Mouse (Mus musculus): ENCODE measurements around the gene Akap10. TPM values are rescaled to one million over a fixed set of nuclear protein-coding genes. Genes with fewer than 3 reads are reported as not detected.

Gene Akap10
- polyA plus RNA-seq, 1 experiment: 1.1 TPM

GRCm38 (mm10) chr11:61882183-61882582, 47.9 kb downstream of the Akap10 start:
- peaks cover 86% of the 10 kb centered on the region for H3K36me3 ChIP-seq (ENCODE audit: control insufficient read depth)

DNA sequence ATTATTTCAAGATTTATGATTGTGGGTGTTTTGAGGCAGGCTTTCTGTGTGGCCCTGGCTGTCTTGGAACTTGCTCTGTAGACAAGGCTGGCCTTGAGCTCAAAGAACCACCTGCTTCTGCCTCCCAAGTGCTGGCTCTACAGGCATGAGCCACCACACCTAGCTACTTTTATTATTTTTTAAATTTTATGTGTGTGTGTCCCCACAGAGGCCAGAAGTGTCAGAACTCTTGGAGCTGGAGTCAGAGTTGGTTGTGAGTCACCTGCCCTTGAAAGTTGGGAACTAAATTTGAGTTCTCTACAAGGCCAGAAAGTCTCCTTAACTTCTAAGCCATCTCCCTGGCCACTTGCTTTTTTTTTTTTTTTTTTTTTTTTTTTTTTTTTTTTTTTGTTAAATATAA, 50.1 kb downstream of the Akap10 start:
- no peak for TF ChIP-seq TAL1 (IDR thresholded peaks at IDR 0.05; ENCODE audit: low read length)
- no peak overlapping the region for H3K4me3 ChIP-seq (replicated peaks)
- H3K36me3 ChIP-seq (ENCODE audit: control insufficient read depth): peaks cover 84% of the 10 kb centered on the region
- H3K9me3 ChIP-seq (ENCODE audit: control insufficient read depth, low read length): no peaks in the 10 kb centered on the region
- no peaks in the 10 kb centered on the region for H3K27me3 ChIP-seq (ENCODE audit: control insufficient read depth)
- H3K4me1 ChIP-seq (ENCODE audit: control insufficient read depth): no peaks in the 10 kb centered on the region

More at GRCm38 (mm10) chr11:61882183-61882582, 47.9 kb downstream of the Akap10 start:
- Histone ChIP-seq H3K4me3 (replicated peaks) (no peak overlapping the region), H3K4me1 (ENCODE audit: control insufficient read depth) (no peaks in the 10 kb centered on the region), H3K27me3 (ENCODE audit: control insufficient read depth) (no peaks in the 10 kb centered on the region), H3K9me3 (ENCODE audit: control insufficient read depth, low read length) (no peaks in the 10 kb centered on the region)
- TF ChIP-seq GATA1 (IDR thresholded peaks at IDR 0.05; ENCODE audit: low read length): no peak

- peaks cover 75% of the 10 kb centered on the region for H3K36me3 ChIP-seq (ENCODE audit: control insufficient read depth)
- H3K9me3 ChIP-seq (ENCODE audit: control insufficient read depth, low read length): no peaks in the 10 kb centered on the region
- H3K27me3 ChIP-seq (ENCODE audit: control insufficient read depth): no peaks in the 10 kb centered on the region
- H3K4me3 ChIP-seq (replicated peaks): no peak overlapping the region
- TF ChIP-seq TAL1 (IDR thresholded peaks at IDR 0.05; ENCODE audit: low read length) (no peak), GATA1 (IDR thresholded peaks at IDR 0.05; ENCODE audit: low read length) (no peak)
- H3K4me1 ChIP-seq (ENCODE audit: control insufficient read depth): no peaks in the 10 kb centered on the region
These were observed 58.2 kb downstream of the Akap10 start for GRCm38 (mm10) chr11:61871881-61872280.

GRCm38 (mm10) chr11:61866856-61867255, 63.2 kb downstream of the Akap10 start:
- no peak overlapping the region for H3K4me3 ChIP-seq (replicated peaks)
- H3K9me3 ChIP-seq (ENCODE audit: control insufficient read depth, low read length): no peaks in the 10 kb centered on the region
- no peak for TF ChIP-seq GATA1 (IDR thresholded peaks at IDR 0.05; ENCODE audit: low read length)
- TF ChIP-seq TAL1 (IDR thresholded peaks at IDR 0.05; ENCODE audit: low read length): no peak
- H3K27me3 ChIP-seq (ENCODE audit: control insufficient read depth): no peaks in the 10 kb centered on the region
- no peaks in the 10 kb centered on the region for H3K4me1 ChIP-seq (ENCODE audit: control insufficient read depth)
- H3K36me3 ChIP-seq (ENCODE audit: control insufficient read depth): peaks cover 44% of the 10 kb centered on the region

- H3K9me3 ChIP-seq (ENCODE audit: control insufficient read depth, low read length): no peaks in the 10 kb centered on the region
- TF ChIP-seq TAL1 (IDR thresholded peaks at IDR 0.05; ENCODE audit: low read length): no peak
- TF ChIP-seq GATA1 (IDR thresholded peaks at IDR 0.05; ENCODE audit: low read length): no peak
- peaks cover 4% of the 10 kb centered on the region; the same call in 1 of the 2 replicates for H3K36me3 ChIP-seq (ENCODE audit: control insufficient read depth)
- H3K4me1 ChIP-seq (ENCODE audit: control insufficient read depth): no peaks in the 10 kb centered on the region
- peaks cover 3% of the 10 kb centered on the region for H3K27me3 ChIP-seq (ENCODE audit: control insufficient read depth)
- H3K4me3 ChIP-seq (replicated peaks): no peak overlapping the region
These were observed 68.1 kb downstream of the Akap10 start for GRCm38 (mm10) chr11:61861781-61862547.

- Histone ChIP-seq H3K4me1 (ENCODE audit: control insufficient read depth) (peaks cover 13% of the 10 kb centered on the region), H3K9me3 (ENCODE audit: control insufficient read depth, low read length) (no peaks in the 10 kb centered on the region), H3K27me3 (ENCODE audit: control insufficient read depth) (peaks cover 23% of the 10 kb centered on the region), H3K4me3 (replicated peaks) (no peak overlapping the region), H3K36me3 (ENCODE audit: control insufficient read depth) (no peaks in the 10 kb centered on the region)
- TF ChIP-seq GATA1 (IDR thresholded peaks at IDR 0.05; ENCODE audit: low read length) (no peak), TAL1 (IDR thresholded peaks at IDR 0.05; ENCODE audit: low read length) (no peak)
These were observed 70.7 kb downstream of the Akap10 start for GRCm38 (mm10) chr11:61859316-61859715.

- TF ChIP-seq GATA1 (IDR thresholded peaks at IDR 0.05; ENCODE audit: low read length): no peak
- no peak for TF ChIP-seq TAL1 (IDR thresholded peaks at IDR 0.05; ENCODE audit: low read length)
- peaks cover 19% of the 10 kb centered on the region for H3K4me1 ChIP-seq (ENCODE audit: control insufficient read depth)
These were observed 74.5 kb downstream of the Akap10 start for GRCm38 (mm10) chr11:61855539-61855938.

GRCm38 (mm10) chr11:61854988-61855411, 75.1 kb downstream of the Akap10 start, which contains the start of gene Ulk2:
Gene Ulk2 (minus strand): TSS chr11:61855073.
- H3K9me3 ChIP-seq (ENCODE audit: control insufficient read depth, low read length): no peaks in the 10 kb centered on the region
- H3K27me3 ChIP-seq (ENCODE audit: control insufficient read depth): peaks cover 30% of the 10 kb centered on the region
- H3K36me3 ChIP-seq (ENCODE audit: control insufficient read depth): no peaks in the 10 kb centered on the region
- H3K4me1 ChIP-seq (ENCODE audit: control insufficient read depth): peaks cover 19% of the 10 kb centered on the region
- TF ChIP-seq GATA1 (IDR thresholded peaks at IDR 0.05; ENCODE audit: low read length) (no peak), TAL1 (IDR thresholded peaks at IDR 0.05; ENCODE audit: low read length) (no peak)
- peak within 1 kb of the TSS; percentile 75 for H3K4me3 ChIP-seq (replicated peaks)

More at GRCm38 (mm10) chr11:61855539-61855938, 74.5 kb downstream of the Akap10 start:
- H3K9me3 ChIP-seq (ENCODE audit: control insufficient read depth, low read length): no peaks in the 10 kb centered on the region
- H3K4me3 ChIP-seq (replicated peaks): peak overlapping the region; percentile 75
- H3K36me3 ChIP-seq (ENCODE audit: control insufficient read depth): no peaks in the 10 kb centered on the region
- peaks cover 30% of the 10 kb centered on the region for H3K27me3 ChIP-seq (ENCODE audit: control insufficient read depth)

GRCm38 (mm10) chr11:61854211-61854987, 75.7 kb downstream of the Akap10 start:
- Histone ChIP-seq H3K4me1 (ENCODE audit: control insufficient read depth) (peaks cover 19% of the 10 kb centered on the region), H3K36me3 (ENCODE audit: control insufficient read depth) (no peaks in the 10 kb centered on the region), H3K4me3 (replicated peaks) (peak overlapping the region; percentile 75), H3K9me3 (ENCODE audit: control insufficient read depth, low read length) (no peaks in the 10 kb centered on the region), H3K27me3 (ENCODE audit: control insufficient read depth) (peaks cover 30% of the 10 kb centered on the region)
- TF ChIP-seq TAL1 (IDR thresholded peaks at IDR 0.05; ENCODE audit: low read length) (no peak), GATA1 (IDR thresholded peaks at IDR 0.05; ENCODE audit: low read length) (no peak)
